Mouse (Mus musculus): Measurements from ENCODE around the gene Pias3. TPM values are rescaled to one million over a fixed set of nuclear protein-coding genes. Genes with fewer than 3 reads are reported as not detected.

Pias3 gene
- total and polyA plus RNA-seq, 3 experiments, result 5.9 to 21.4 (median 13.1) TPM

DNA sequence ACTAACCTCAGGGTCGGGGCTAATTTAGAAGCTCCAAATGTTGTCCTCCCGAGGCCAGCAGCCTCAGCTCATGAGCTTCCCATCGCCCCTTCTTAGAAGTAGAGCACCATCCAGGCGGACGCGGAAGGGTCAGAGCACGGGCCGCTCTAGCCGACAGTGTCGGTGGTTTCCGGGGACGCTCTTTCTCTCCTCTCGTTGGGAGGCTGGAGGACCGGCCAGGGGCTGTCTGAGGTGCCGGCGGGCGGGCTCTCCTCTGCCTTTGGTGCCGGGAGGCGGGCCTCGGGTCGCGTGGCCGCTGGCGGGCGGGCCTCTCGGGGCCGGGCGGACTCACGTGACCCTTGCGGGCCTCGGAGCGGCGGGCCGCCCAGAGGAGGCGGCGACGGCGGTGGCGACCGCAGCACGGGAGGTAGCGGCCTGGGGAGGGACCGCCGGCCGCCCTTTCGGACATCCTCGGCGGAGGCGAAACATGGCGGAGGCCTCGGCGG lies 31.2 kb downstream of the Pias3 start, which contains the start of the genes Polr3c and Rnf115 (continued):
- TF ChIP-seq ZKSCAN1 (IDR thresholded peaks at IDR 0.05; ENCODE audit: borderline replicate concordance, low read depth, low read length) (no peak), EP300 (IDR thresholded peaks at IDR 0.05; ENCODE audit: low read length) (no peak), JUND (conservative IDR thresholded peaks at IDR 0.05; ENCODE audit: low read depth, low read length) (no peak), SIN3A (IDR thresholded peaks at IDR 0.05; ENCODE audit: low read length) (peak; percentile 98), HCFC1 (IDR thresholded peaks at IDR 0.05; ENCODE audit: low read depth, low read length) (peak; percentile 94), IRF4 (IDR thresholded peaks at IDR 0.05; ENCODE audit: low read depth, low read length) (peak; percentile 64; the same call in 1 of the 2 replicates), TBP (conservative IDR thresholded peaks at IDR 0.05; ENCODE audit: low read depth, low read length) (0 out of 2 replicates have a peak, but pooled peaks have one; percentile 55), TCF12 (IDR thresholded peaks at IDR 0.05; ENCODE audit: low read depth, low read length) (peak; percentile 89), RAD21 (IDR thresholded peaks at IDR 0.05; ENCODE audit: low read depth, low read length) (no peak), ZNF384 (IDR thresholded peaks at IDR 0.05; ENCODE audit: low read depth, low read length) (no peak), USF1 (IDR thresholded peaks at IDR 0.05; ENCODE audit: low read depth, low read length) (peak; percentile 90), MAFK (IDR thresholded peaks at IDR 0.05; ENCODE audit: insufficient replicate concordance, low read length) (no peak), CHD1 (IDR thresholded peaks at IDR 0.05; ENCODE audit: low read depth, low read length) (0 out of 2 replicates have a peak, but pooled peaks have one; percentile 46), GABPA (IDR thresholded peaks at IDR 0.05; ENCODE audit: insufficient replicate concordance, low read depth, low read length) (peak; percentile 95), JUN (IDR thresholded peaks at IDR 0.05; ENCODE audit: insufficient read depth, low read depth, low read length) (no peak), ZMIZ1 (IDR thresholded peaks at IDR 0.05; ENCODE audit: low read depth, low read length) (peak; percentile 86), ETS1 (conservative IDR thresholded peaks at IDR 0.05; ENCODE audit: low read depth, low read length) (peak; percentile 54; the same call in 1 of the 2 replicates), E2F4 (IDR thresholded peaks at IDR 0.05; ENCODE audit: insufficient replicate concordance, low read depth, low read length) (no peak)

DNA sequence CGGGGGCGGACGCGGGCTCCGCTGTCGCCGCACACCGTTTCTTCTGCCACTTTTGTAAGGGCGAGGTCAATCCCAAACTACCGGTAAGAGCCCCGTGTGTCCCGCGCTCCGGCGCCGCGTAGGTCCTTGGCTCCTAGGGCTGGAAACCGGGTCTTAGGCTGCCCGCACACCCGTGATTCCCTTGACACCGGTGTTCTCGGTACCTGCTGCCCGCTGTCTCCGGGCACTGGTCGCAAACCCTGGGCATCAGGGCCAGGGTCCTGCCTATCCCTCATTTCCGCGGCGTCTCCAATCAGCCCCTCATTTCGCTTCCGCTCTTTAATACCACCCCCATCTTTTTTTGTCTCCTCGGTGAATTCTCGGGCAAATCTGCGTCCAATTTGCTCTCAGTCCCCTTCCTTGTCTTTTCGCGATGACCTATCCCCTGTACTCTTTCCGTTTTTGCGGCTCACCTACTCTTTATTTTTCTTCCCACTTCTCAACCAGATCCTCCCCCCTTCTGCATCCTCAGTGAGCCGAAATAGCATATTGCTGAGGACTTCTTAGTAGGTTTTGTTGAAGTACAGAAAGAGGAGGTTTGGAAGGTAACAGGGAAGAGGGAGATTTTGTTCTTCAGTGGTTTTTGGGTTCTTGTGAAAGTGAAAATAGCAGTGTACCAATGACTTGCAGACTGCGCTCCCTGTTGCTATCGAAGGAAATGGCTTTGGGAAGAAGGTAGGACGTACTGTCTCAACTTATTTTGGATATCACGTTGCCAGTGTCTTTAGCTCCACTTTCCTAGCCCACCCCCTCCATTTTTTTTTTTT lies 31.8 kb downstream of the Pias3 start:
- Histone ChIP-seq H3K4me2 (ENCODE audit: insufficient read depth, low read depth, poor library complexity, severe bottlenecking) (peak overlapping the region; percentile 99), H3K4me1 (ENCODE audit: control insufficient read depth in 1 of 2, insufficient read depth in 2 of 2) (peaks cover 7 to 44% of the 10 kb centered on the region in 2 experiments), H3K4me3 (replicated peaks in 1 of 3; ENCODE audit: low read depth in 2 of 3, low read length in 2 of 3, poor library complexity in 1 of 3) (peak overlapping the region; percentile 82 to 96 (median 91)), H3K9ac (ENCODE audit: insufficient read depth, low read depth) (peak overlapping the region; percentile 98), H3K9me3 (replicated peaks; ENCODE audit: low read length) (no peaks in the 10 kb centered on the region), H3K27ac (ENCODE audit: insufficient read depth, low read depth) (peak overlapping the region; percentile 74), H3K79me2 (replicated peaks; ENCODE audit: control insufficient read depth, extremely low read depth, insufficient read depth, poor library complexity, severe bottlenecking) (peaks cover 62% of the 10 kb centered on the region), H3K27me3 (replicated peaks) (no peaks in the 10 kb centered on the region), H3K36me3 (replicated peaks in 1 of 2; ENCODE audit: control insufficient read depth in 1 of 2, insufficient read depth in 1 of 2, low read length in 1 of 2) (peaks cover 13 to 33% of the 10 kb centered on the region in 2 experiments)
- dilution Hi-C loops (cut with MboI; ENCODE audit: extremely low pct_ligation_motif_present, extremely low pct_unique_long_range_greater_than_20kb, low sequenced_read_pairs) (no loop called here), in situ Hi-C loops (cut with MboI; ENCODE audit: low pct_ligation_motif_present, low pct_unique_long_range_greater_than_20kb, low sequenced_read_pairs) (no loop called here)
- TF ChIP-seq JUN (IDR thresholded peaks at IDR 0.05; ENCODE audit: insufficient read depth, low read depth, low read length), result no peak
- TF ChIP-seq UBTF (IDR thresholded peaks at IDR 0.05; ENCODE audit: low read depth, low read length), result peak; percentile 52; the same call in 1 of the 2 replicates
- TF ChIP-seq MAZ (IDR thresholded peaks at IDR 0.05; ENCODE audit: low read depth, low read length), result no peak
- peak; percentile 8; the same call in 1 of the 2 replicates for TF ChIP-seq SIN3A (IDR thresholded peaks at IDR 0.05; ENCODE audit: low read length)
- no peak for TF ChIP-seq ZC3H11A (IDR thresholded peaks at IDR 0.05; ENCODE audit: low read depth, low read length)
- TF ChIP-seq EP300 (IDR thresholded peaks at IDR 0.05; ENCODE audit: low read length), result 0 out of 2 replicates have a peak, but pooled peaks have one; percentile 1
- DNase-seq (ENCODE audit: extremely low read depth), result peak; percentile 42
